Mouse (Mus musculus) adrenal gland (tissue): ENCODE data around the gene Flot2.
"Not testable (repeated sequence)": the region's sequence is repeated elsewhere in the genome, so short reads cannot be mapped to it uniquely, and the experiment has no call there.

Experiments used
- intact Hi-C: fragments of 180-260 bp; cut with DNase I; formaldehyde crosslinking; loops from one replicate; pipeline ENCODE4 v1.15.1; 2025
- long read RNA-seq, 2 experiments: library from polyadenylated mRNA; unstranded; transcript quantifications; one replicate each; pipeline ENCODE4 v2.0.0; 2020; ENCODE audit warnings: borderline replicate concordance in 1 of 2; ENCODE audit not compliant: insufficient replicate concordance in 1 of 2

Gene Flot2
- long read RNA-seq, experiment 1, transcript Flot2-202 (11 exons, 2,568 nt): minor isoform, 12 of 78 reads
- long read RNA-seq, experiment 1, transcript Flot2-201 (11 exons, 2,621 nt): major isoform, 47 of 78 reads
- long read RNA-seq, experiment 1, partial matches to known transcripts: 8 of 78 reads
- long read RNA-seq, experiment 1, other reads (novel, unspliced or antisense): 10 of 78 reads
- long read RNA-seq, experiment 2, transcript Flot2-202 (11 exons, 2,568 nt): minor isoform, 18 of 92 reads
- long read RNA-seq, experiment 2, transcript Flot2-201 (11 exons, 2,621 nt): major isoform, 45 of 92 reads
- long read RNA-seq, experiment 2, partial matches to known transcripts: 13 of 92 reads
- long read RNA-seq, experiment 2, other reads (novel, unspliced or antisense): 13 of 92 reads

DNA sequence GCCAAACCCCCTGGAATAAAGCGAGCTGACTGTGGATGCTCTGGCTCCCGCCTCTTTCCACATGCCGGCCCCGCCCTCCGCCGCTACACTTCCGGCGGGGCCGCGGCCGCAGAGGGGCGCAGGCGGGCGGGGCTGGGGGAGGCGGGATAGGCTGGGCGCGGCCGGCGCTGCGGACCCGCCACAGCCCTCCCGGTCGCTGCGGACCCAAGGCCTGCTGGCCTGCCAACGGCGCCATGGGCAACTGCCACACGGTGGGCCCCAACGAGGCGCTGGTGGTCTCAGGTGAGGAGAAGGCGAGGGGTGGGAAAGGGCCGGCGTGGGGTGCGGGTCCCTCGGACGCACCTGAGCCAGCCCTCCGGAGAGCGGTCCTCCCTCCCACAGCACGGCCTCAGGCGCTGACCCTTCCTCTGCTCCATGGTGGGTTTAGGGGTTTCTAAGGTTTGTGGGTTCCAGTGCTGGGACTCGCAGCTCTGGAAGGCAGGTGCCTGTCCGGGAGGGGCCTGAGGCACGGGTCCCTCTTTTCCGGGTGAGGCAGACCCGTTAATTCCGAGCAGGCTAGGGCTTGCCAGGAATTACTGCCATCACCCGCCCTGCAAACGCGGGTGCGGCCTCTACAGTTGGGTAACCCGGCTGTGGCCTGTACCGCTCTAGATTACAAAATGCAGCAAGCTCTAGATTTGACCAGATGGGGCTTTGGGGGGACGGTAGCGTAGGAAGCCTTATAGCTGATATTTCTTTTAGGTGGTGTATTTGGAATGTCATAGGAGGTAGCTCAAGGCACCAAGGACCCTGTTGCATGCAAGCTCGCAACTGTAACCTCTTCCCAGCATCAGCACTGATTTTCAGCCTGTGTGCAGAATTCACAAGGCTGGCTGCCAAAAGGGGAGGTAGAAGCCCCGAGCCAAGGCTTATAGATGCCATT, at the start of gene Flot2:
Flot2 (plus strand) TSS at position 101 of the 922 bp plus-strand sequence.
- intact Hi-C loops: loop anchor here (5.0 kb wide), 1 partner anchor 51 kb away; no protein-coding TSS in a partner anchor

DNA sequence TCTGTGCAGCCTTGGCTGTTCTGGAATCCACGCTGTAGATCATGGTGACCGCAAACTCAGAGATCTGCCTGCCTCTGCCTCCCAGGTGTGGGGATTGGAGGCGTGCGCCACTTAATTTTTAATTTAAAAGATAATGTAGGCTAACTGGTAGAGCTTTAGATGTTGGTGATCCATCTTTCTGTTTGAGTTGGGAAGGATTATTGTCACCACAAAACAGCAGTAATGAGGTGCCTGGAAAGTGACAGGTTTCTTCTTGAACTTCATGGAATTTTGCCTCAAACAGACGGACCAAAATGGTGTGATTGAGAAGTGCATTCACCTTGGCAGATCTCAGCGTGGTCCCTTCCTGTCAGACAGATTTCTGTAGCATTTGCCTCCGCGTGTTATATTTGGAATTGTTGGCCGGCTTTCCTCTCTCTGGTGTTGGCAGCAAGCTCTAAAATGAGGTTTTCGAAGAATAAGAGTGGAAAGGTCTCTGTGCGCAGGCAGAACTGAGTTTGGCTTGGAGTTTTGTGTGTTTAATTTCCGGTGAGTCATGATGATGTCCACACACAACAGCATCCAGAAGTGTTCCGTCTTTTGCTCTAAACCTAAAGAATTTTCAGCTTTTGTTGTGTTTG, 48.5 kb upstream of the Flot2 start:
- intact Hi-C loops: loop anchor here (5.0 kb wide), 1 partner anchor 48 kb away; the partner anchor contains the start of gene Flot2

DNA sequence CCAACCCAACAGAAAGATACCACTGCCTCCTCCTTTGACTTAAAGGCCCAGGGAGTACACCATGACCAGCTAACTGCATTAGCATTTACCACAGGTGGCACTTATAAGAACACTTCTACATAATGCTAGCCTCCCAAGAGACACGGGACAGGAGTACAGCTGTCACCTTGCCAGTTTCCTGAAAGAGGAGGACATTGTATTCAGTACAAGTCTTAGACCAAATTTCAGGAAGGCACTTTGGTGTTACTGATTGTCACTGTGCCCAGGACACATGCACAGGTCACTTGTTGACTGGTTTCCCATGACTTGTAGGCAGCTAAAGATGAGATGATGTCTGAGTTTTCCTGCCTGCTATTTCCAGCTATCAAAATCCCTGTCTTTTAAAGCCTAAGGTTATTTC, 42.2 kb upstream of the Flot2 start:
- intact Hi-C loops: no loop called here

DNA sequence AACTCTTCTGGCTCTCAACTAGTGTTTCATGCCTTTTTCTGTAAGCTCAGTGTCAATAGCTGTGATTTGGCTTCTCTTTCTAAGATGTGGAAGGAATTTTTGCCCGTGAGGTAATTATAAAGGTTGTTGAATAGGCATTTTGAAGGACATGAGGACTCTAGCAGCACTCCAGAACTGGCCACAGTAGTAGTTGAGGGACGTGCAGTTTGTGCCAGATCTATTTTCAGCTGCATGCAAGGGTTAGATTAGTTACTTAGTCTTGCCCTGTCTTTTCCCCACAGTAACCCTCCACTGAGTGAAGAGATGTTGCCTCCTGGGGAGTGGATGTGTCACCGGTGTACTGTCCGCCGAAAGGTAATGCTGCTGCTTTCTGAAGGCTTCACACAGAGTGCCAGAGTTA, 31.3 kb upstream of the Flot2 start:
- intact Hi-C loops: no loop called here

DNA sequence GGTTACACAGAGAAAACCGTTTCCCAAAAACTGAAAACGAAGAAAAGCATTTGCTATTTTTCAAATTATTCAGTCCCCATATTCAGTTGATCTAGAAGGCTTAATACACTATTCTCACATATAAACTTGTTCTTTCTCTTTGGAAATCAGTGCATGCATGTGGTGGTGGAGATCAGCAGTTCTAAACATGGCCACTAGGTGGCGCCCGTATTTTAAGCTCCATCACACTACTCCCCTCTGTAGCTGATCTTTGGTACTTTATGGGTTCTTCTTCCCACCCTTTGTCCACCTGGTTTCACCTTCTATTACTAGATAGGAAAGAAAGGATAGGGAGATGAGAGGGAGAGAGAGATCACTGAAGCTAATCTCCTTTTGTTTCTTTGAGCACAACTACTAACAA, 18.1 kb upstream of the Flot2 start:
- intact Hi-C loops: no loop called here

DNA sequence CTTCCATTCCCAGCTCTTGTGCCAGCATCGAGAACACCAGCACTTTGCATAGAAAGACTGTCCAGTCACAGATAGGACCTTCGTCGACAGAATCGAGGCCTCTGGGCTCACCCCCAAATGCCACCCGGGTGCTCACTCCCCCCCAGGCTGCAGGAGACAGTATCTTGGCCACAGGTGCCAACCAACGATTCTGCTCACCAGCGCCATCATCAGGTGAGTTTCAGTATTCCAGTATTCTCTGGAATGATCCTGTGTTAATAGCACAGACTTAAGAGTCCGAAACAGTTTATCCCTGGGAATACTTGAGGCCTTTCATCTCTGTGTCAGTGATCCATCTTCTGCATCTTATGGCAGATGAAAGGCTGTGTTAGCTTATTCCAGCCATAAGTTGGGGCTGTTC, 14.1 kb upstream of the Flot2 start:
- intact Hi-C loops: no loop called here

DNA sequence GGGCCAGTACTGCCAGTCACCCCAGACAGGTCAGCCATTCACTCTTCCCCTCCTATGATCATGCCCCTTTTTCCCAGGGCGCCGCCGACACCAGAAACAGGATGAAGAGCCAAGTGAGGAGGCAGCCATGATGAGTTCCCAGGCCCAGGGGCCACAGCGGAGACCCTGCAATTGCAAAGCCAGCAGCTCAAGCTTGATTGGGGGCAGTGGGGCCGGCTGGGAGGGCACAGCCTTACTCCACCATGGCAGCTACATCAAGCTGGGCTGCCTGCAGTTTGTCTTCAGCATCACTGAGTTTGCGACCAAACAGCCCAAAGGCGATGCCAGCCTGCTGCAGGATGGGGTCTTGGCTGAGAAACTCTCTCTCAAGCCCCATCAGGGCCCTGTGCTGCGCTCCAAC, 8.5 kb upstream of the Flot2 start:
- intact Hi-C loops: no loop called here

DNA sequence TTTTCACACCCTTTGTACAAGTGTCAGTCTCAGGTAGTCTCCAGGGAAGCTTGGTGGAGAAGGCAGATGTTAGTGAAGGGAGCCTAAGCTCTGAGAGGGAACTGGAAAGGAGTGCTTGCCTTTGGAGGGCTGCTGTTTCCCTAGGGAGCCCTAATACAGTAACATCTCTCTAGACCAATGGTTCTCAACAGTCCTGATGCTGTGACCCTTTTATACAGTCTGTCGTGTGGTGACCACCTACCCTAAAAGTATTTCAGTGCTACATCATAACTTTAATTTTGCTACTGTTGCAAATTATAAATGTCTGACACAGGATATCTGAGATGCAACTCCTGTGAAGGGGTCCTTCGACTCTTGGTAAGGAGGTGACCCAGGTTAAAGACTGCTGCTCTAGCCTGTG, 7.1 kb upstream of the Flot2 start:
- intact Hi-C loops: no loop called here

DNA sequence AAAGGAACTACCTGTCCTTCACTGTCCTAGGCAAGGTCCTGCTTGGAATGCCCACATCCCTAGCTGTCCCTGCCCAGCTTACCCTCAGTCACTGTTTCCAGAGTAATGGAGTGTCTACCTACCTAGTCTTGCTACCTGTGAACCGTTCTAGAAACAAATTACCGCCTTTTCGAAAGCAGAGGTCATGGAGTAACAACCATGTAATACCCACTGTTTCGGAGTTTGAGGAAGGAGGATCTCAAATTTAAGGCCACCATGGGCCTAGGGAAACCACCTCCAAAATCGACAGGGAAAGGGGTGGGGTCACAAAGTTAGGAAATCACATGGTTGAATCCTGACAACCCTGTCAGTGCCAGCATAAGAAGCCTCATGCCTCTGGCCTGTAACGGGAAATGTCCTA, 6.3 kb upstream of the Flot2 start:
- intact Hi-C loops: no loop called here

DNA sequence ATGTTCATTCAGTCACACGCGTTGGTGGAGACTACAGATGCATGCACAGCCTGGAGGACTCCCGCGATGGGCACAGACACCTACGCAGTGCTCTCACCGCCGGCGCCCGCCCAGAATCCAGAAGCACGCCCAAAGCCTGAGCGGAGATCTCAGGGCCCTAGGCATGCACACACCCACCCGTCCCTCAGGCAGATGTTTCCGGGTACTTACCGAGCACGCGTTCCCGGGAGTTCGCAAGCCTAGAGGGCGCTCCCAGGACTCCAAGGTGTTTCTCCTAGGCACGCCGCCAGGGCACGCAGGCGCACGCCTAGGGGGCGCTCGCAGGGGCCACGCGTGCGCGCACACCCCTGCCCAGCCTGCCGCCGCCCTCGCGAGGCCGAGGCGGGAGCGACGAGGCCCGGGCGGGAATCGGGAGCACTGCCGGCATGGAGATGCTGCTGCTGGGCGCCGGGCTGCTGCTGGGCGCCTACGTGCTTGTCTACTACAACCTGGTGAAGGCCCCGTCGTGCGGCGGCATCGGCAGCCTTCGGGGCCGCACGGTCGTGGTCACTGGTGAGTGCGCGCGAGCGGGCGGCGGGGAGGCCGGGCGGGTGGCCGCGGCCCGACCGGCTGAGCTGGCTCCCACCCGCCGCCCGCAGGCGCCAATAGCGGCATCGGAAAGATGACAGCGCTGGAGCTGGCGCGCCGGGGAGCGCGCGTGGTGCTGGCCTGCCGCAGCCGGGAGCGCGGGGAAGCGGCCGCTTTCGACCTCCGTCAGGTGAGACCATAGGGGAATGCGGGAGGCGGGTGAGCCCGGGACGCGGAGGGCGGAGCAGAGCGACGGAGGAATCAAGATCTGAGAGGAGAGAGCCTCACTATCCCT, 5.6 kb upstream of the Flot2 start, which contains the start of gene Dhrs13:
Dhrs13 (plus strand) TSS at position 334 of the 862 bp plus-strand sequence.
- intact Hi-C loops: no loop called here

DNA sequence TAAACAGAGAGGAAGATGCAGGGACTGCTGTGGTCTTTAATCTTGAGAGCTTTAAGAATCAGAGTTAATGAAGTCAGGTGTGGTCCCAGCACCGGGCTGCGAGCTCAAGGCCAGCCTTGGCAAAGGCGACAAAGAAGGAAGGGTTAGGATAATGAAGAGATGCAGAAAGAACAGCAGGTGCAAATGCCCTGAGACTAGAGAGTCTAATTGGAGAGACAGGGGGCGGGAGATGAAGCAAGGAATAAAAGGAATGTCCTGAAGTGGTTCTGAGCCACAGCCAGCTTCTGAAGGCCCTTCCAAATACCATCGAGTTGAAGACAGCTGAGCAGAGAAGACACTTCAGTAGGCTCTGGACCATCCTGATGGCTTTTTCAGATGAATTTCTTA, 4.9 kb upstream of the Flot2 start:
- intact Hi-C loops: no loop called here

DNA sequence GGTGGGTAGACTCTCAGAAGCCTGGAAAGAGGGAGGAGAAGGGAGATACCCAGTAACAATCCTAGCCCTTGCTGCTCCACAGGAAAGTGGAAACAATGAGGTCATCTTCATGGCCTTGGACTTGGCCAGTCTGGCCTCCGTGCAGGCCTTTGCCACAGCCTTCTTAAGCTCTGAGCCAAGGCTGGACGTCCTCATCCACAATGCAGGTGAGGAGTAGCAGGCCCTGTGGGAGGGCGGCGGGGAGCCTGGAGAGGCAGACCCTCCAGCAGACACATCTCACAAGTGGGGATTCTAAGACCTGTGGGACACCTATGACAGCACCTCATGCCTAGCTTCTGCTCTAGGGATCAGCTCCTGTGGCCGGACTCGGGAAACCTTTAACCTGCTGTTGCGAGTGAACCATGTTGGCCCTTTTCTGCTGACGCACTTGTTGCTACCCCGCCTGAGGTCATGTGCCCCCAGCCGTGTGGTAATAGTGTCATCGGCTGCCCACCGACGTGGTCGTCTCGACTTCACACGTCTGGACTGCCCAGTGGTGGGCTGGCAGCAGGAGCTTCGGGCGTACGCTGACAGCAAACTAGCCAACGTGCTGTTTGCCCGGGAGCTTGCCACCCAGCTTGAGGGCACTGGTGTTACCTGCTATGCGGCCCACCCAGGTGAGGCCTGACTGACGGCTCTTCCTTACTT, 3.7 kb upstream of the Flot2 start:
- intact Hi-C loops: no loop called here

DNA sequence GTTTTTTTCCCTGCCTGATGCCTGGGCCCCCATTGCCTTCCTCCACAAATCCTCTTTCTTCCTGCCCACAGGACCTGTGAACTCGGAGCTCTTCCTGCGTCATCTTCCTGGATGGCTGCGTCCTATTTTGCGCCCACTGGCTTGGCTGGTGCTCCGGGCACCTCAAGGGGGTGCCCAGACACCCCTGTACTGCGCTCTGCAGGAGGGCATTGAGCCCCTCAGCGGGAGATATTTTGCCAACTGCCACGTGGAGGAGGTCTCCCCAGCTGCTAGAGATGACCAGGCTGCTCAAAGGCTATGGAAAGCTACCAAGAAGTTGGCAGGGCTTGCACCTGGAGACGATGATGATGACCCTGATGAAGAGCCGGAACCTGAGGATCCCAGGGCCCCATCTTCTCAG, 940 bp upstream of the Flot2 start:
- intact Hi-C loops: loop anchor here (5.0 kb wide), 1 partner anchor 49 kb away; no protein-coding TSS in a partner anchor

DNA sequence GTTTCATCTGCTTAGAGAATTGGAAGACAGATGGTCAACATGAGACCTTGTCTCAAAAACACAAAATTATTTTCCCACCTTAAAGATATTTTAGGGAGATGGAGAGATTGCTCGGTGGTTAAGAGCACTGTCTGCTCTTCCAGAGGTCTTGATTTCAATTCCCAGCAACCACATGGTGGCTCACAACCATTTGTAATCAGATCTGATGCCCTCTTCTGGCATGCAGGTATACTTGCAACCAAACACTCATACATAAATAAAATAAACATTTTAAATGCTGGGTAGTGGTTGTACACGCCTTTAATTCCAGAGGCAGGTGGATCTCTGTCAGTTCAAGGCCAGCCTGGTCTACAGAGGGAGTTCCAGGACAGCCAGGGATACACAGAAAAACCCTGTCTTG, 3.1 kb downstream of the Flot2 start:
- intact Hi-C loops: no loop called here

DNA sequence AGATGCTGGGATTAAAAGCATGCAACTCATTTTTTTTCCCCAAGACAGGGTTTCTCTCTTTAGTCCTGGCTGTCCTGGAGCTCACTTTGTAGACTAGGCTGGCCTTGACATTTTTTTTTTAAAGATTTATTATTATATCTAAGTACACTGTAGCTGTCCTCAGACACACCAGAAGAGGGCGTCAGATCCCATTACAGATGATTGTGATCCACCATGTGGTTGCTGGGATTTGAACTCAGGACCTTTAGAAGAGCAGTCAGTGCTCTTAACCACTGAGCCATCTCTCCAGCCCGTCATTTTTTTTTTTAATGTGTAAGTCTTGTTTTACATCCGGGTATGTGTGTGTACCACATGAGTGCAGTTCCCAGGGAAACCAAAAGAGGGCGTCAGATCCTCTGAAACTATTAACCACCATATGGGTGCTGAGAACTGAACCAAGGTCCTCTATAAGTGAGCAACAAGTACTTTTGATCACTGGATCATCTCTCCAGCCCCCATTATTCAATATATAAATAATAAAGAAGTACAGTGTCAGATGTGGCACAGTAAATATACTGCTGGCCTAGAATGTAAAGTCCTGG, 4.6 kb downstream of the Flot2 start:
- intact Hi-C loops: not testable (repeated sequence)

DNA sequence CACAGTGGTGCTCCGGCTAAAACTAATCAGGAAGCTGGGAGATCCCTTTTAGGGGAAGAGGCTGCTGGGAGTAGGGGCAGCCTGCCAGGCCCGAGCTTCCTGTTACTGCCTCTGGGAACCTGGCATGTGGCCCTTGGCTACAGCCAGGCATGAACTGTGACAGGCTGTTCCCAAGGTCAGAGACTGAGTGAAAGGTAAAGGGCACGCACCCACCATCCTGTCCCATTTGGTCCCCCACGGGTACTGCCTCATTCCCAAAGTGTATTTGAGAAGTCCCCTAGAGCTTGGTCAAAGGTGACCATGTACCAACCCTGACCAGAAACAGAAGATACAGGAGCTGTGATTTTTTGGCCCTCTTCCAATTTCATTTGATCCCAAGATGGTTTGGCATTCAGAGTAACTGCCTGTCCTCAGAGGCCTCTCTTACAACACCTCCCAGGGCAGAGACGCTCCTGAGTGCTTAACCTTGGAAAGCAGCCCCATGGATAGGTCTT, 7.1 kb downstream of the Flot2 start:
- intact Hi-C loops: no loop called here

DNA sequence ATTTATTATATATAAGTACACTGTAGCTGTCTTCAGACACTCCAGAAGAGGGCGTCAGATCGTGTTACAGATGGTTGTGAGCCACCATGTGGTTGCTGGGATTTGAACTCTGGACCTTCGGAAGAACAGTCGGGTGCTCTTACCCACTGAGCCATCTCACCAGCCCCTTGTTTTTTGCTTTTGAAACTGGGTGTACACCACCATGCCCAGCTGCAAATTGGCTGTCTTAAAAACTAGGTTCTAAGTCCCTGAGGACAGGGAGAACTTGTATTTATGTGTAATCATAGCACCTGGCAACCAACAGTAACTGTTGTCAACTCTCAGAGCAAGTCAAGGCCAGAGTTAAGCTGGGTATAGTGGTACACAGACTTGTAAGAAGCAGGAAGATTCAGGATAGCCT, 10.9 kb downstream of the Flot2 start:
- intact Hi-C loops: not testable (repeated sequence)

DNA sequence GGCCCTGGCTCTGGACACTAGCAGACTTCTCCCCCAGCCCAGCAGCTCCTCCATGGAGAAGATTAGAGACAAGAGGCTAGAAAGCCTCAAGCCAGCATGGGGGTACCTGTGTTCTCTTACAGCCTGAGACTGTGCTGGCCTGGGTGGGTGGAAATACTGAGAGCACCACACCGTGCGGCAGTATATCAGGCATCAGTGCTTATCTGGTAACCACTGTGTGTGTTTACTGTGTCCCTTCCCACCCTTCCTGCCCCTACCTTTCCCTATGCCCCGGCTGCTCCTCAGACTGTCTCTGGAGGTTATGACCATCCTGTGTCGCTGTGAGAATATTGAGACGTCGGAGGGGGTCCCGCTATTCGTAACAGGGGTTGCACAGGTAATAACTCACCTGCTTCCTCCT, 15.3 kb downstream of the Flot2 start:
- intact Hi-C loops: no loop called here

DNA sequence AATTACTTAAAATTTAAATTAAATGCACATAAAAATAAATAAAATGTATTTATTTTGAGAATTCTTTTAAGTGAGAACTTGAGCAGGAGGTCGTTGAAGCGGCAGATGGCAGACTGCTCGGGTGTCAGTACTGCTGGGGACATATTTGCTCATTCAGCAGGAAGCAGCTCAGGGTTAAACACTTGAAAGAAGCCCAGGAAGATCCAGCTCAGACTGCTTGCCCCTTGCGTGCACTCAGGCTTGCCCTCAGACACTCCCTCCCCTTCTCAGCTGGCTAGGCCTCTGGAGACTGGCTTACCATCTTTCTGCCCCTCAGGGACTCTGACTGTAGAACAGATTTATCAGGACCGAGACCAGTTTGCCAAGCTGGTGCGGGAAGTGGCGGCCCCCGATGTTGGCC, 19.2 kb downstream of the Flot2 start:
- intact Hi-C loops: loop anchor here (5.0 kb wide), 1 partner anchor 120 kb away; the partner anchor contains the start of genes Nek8 and Tlcd1
